9 mouse cellular contexts compared by ENCODE assay signal in the genomic region with DNA sequence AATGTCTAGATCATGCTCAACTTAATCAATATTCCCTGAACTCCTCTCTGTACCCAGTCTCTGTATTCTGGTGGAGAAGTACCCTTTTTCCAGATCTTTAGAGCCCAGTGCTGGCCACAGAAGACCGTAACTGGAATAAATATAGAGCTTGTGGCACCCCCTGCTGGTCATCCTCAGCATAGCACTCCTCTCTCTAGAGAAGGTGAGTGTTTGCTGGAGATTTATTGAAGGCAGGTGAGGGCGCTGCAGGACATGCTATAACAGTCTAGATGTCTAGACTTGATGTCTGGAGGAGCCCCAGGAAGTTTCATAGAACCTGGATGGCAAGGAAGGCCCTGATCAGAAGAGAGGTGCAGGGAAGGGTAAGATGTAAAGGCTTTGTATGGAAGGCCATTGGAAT. TPM values are rescaled to one million over a fixed set of nuclear protein-coding genes. Genes with fewer than 3 reads are reported as not detected.
DNase-seq lines count a peak whose midpoint lies in the region; TF ChIP-seq lines count a peak whose summit lies in the region.
"Had no signal": no experiment of that assay in that cellular context is flagged by ENCODE, and none has a peak within 500 bp of the region (broad histone marks: within the 10 kb centered on the region; RNA-seq: fewer than 3 reads in every experiment).

No protein-coding gene starts in this region.

- H3K9ac ChIP-seq in ES-Bruce4 (ENCODE audit: low read depth, poor library complexity, severe bottlenecking), result no peak overlapping the region
- H3K9ac ChIP-seq: lung, embryonic 15.5 days had no signal

- no peak overlapping the region for H3K27ac ChIP-seq in ES-Bruce4 (ENCODE audit: insufficient read depth, low read length)
- H3K27ac ChIP-seq in heart, embryonic 10.5 days, result peak overlapping the region; percentile 42; the same call in 1 of the 2 replicates
- H3K27ac ChIP-seq: lung, embryonic 15.5 days had no signal

- no peaks in the 10 kb centered on the region for H3K27me3 ChIP-seq in ES-Bruce4 (ENCODE audit: control insufficient read depth, insufficient read depth, low read length, poor library complexity, severe bottlenecking)
- no peaks in the 10 kb centered on the region for H3K27me3 ChIP-seq in heart, embryonic 10.5 days (ENCODE audit: insufficient read depth, poor library complexity, severe bottlenecking)
- H3K27me3 ChIP-seq: lung, embryonic 15.5 days had no signal

- H3K4me1 ChIP-seq in ES-Bruce4 (ENCODE audit: control insufficient read depth, insufficient read depth, low read length), result no peaks in the 10 kb centered on the region
- peaks cover 58% of the 10 kb centered on the region for H3K4me1 ChIP-seq in heart, embryonic 10.5 days

- peak; percentile 80 to 84 for DNase-seq in adrenal gland, adult 18-20 months (ENCODE audit: low spot score in 2 of 2)
- peak; percentile 80 for DNase-seq in embryo, embryonic 10 days (ENCODE audit: low spot score)
- peak; percentile 92 for DNase-seq in heart, embryonic 10.5 days (ENCODE audit: low spot score)
- DNase-seq in layer of hippocampus, adult 9-11 months, result peak; percentile 90
- DNase-seq in lung, postnatal 14 days, result peak; percentile 92
- DNase-seq in right cerebral cortex, postnatal 4 days, result peak; percentile 89
- DNase-seq in yolk sac, embryonic 10.5 days (ENCODE audit: low spot score), result peak; percentile 73

- no peak overlapping the region for H3K4me3 ChIP-seq in ES-Bruce4 (ENCODE audit: low read depth, low read length)
- no peak overlapping the region for H3K4me3 ChIP-seq in heart, embryonic 10.5 days
- H3K4me3 ChIP-seq: lung, embryonic 15.5 days had no signal

- no peak for TF ChIP-seq POLR2A in ES-Bruce4 (IDR thresholded peaks at IDR 0.05; ENCODE audit: insufficient read depth, low read length)

- TF ChIP-seq EP300 in ES-Bruce4 (IDR thresholded peaks at IDR 0.05; ENCODE audit: insufficient read depth, low read depth, low read length), result no peak

- no peaks in the 10 kb centered on the region for H3K9me3 ChIP-seq in ES-Bruce4 (replicated peaks; ENCODE audit: control insufficient read depth, insufficient read depth, low read length, poor library complexity, severe bottlenecking)
- H3K9me3 ChIP-seq in heart, embryonic 10.5 days, result no peaks in the 10 kb centered on the region
- H3K9me3 ChIP-seq: lung, embryonic 15.5 days had no signal

- no peaks in the 10 kb centered on the region for H3K36me3 ChIP-seq in ES-Bruce4 (ENCODE audit: control insufficient read depth, insufficient read depth, low read length, poor library complexity, severe bottlenecking)
- H3K36me3 ChIP-seq in heart, embryonic 10.5 days, result no peaks in the 10 kb centered on the region
- H3K36me3 ChIP-seq: lung, embryonic 15.5 days had no signal

- TF ChIP-seq CTCF in ES-Bruce4 (IDR thresholded peaks at IDR 0.05; ENCODE audit: low read depth, low read length), result peak; percentile 73

- 8% methylated on average over 2 of the region's 2 CpGs for WGBS in heart, embryonic 10.5 days

RNA-seq across cellular contexts. Expression of a gene that starts 16.8 kb away (rescaled TPM):
- 106 and 112 TPM in 2 replicates for polyA plus RNA-seq in ES-Bruce4 (2011; ENCODE audit: insufficient read depth, insufficient read length, low read depth, missing spikeins)
- 100 to 1,000 TPM in 1 of 2 experiments, 10 to 100 TPM in 1; 94.4 to 102 TPM for total RNA-seq in adrenal gland, adult 18-20 months (2021)
- polyA plus RNA-seq in heart, embryonic 10.5 days (2016; fragmentation: Nextera tagmentation; extraction: Ambion mirVana), result 44.1 and 54.6 TPM in 2 replicates

RNA-seq across cellular contexts. Expression of a gene that starts 38.7 kb away (rescaled TPM):
- polyA plus RNA-seq in ES-Bruce4 (2011; ENCODE audit: insufficient read depth, insufficient read length, low read depth, missing spikeins), result 1.2 TPM in 1 of 2 replicates, not detected in the other
- total RNA-seq in adrenal gland, adult 18-20 months (2021), result 1 to 10 TPM; 5.4 to 6.6 TPM
- 10.9 and 12.9 TPM in 2 replicates for polyA plus RNA-seq in heart, embryonic 10.5 days (2016; fragmentation: Nextera tagmentation; extraction: Ambion mirVana)

RNA-seq across cellular contexts. Expression of a gene that starts 49.4 kb away (rescaled TPM):
- 1.6 and 3.0 TPM in 2 replicates for polyA plus RNA-seq in ES-Bruce4 (2011; ENCODE audit: insufficient read depth, insufficient read length, low read depth, missing spikeins)
- 1 to 10 TPM in 1 of 2 experiments, under 1 TPM in 1; 0.99 to 2.1 TPM for total RNA-seq in adrenal gland, adult 18-20 months (2021)
- polyA plus RNA-seq in heart, embryonic 10.5 days (2016; fragmentation: Nextera tagmentation; extraction: Ambion mirVana), result 37.7 and 60.1 TPM in 2 replicates
